Comparison of ENCODE assay signal across 21 mouse cellular contexts in genomic region chr17:31224591-31224990, GRCm38 (mm10). TPM values are rescaled to one million over a fixed set of nuclear protein-coding genes. Genes with fewer than 3 reads are reported as not detected.
DNase-seq lines count a peak whose midpoint lies in the region; ATAC-seq and TF ChIP-seq lines count a peak whose summit lies in the region.
"Had no signal": no experiment of that assay in that cellular context is flagged by ENCODE, and none has a peak within 500 bp of the region (broad histone marks: within the 10 kb centered on the region; RNA-seq: fewer than 3 reads in every experiment).

No protein-coding gene starts in this region.

- TF ChIP-seq CTCF in intestine, postnatal 0 days (IDR thresholded peaks at IDR 0.05; ENCODE audit: low read depth): no peak

- H3K4me3 ChIP-seq in intestine, postnatal 0 days (ENCODE audit: low read depth, low read length): no peak overlapping the region
- H3K4me3 ChIP-seq: forebrain, embryonic 10.5 days; gastrocnemius, adult 2 months; left cerebral cortex, adult 2 months; limb, embryonic 10.5 days had no signal

- no peak for ATAC-seq in intestine, postnatal 0 days
- ATAC-seq: forebrain, postnatal 0 days; midbrain, embryonic 16.5 days had no signal

- H3K36me3 ChIP-seq in intestine, postnatal 0 days (ENCODE audit: control insufficient read depth, insufficient read depth): no peaks in the 10 kb centered on the region
- H3K36me3 ChIP-seq: forebrain, embryonic 10.5 days; limb, embryonic 10.5 days had no signal

- H3K9me3 ChIP-seq in intestine, postnatal 0 days (ENCODE audit: control insufficient read depth): no peaks in the 10 kb centered on the region
- H3K9me3 ChIP-seq: forebrain, embryonic 10.5 days; limb, embryonic 10.5 days had no signal

- no peaks in the 10 kb centered on the region for H3K27me3 ChIP-seq in intestine, postnatal 0 days (replicated peaks; ENCODE audit: control insufficient read depth, insufficient read depth, low read length)

- WGBS in intestine, postnatal 0 days: 71% methylated on average over 8 of the region's 8 CpGs

- H3K4me1 ChIP-seq in intestine, postnatal 0 days (replicated peaks; ENCODE audit: control insufficient read depth, insufficient read depth, low read length): no peaks in the 10 kb centered on the region
- H3K4me1 ChIP-seq: forebrain, embryonic 10.5 days had no signal

- DNase-seq in 416B (ENCODE audit: low read depth): peak; percentile 81
- DNase-seq in B cell, adult 2 months: peak; percentile 42 to 49
- peak; percentile 64 for DNase-seq in induced T-regulatory cell, adult 2 months (ENCODE audit: low read depth)
- peak; percentile 46 for DNase-seq in thymus, postnatal 0 days (ENCODE audit: low spot score)
- DNase-seq in kidney, postnatal 25 days: no peak
- no peak for DNase-seq in cerebellum, adult 8-10 months
- DNase-seq: cerebellum, adult 2 months; forebrain, postnatal 0 days; gastrocnemius, adult 2 months; layer of hippocampus, adult 9-11 months; retina, postnatal 1 day; right cerebral cortex, postnatal 4 days had no signal

- H3K27ac ChIP-seq in intestine, postnatal 0 days (ENCODE audit: low read depth, low read length): no peak overlapping the region
- H3K27ac ChIP-seq: forebrain, embryonic 10.5 days; gastrocnemius, adult 2 months; left cerebral cortex, adult 2 months; limb, embryonic 10.5 days; liver, embryonic 14.5 days had no signal

- H3K4me2 ChIP-seq in intestine, postnatal 0 days (replicated peaks; ENCODE audit: low read depth): no peak overlapping the region

- no peak overlapping the region for H3K9ac ChIP-seq in intestine, postnatal 0 days (ENCODE audit: low read depth, low read length)
- H3K9ac ChIP-seq: forebrain, postnatal 0 days; liver, embryonic 14.5 days had no signal

RNA-seq across cellular contexts. Expression of gene Ubash3a, which starts 16.9 kb away (rescaled TPM):
- 66.8 and 75.0 TPM in 2 replicates for polyA plus RNA-seq in thymus, postnatal 0 days (2015; fragmentation: Nextera tagmentation; extraction: Ambion mirVana)
- not detected in 2 replicates for polyA plus RNA-seq in intestine, postnatal 0 days (2015; fragmentation: Nextera tagmentation; extraction: Ambion mirVana)
- polyA plus RNA-seq: cerebellum, adult 2 months; forebrain, postnatal 0 days; midbrain, embryonic 16.5 days had no signal

RNA-seq across cellular contexts. Expression of gene Tmprss3, which starts 25.8 kb away (rescaled TPM):
- 0.13 and 0.25 TPM in 2 replicates for polyA plus RNA-seq in thymus, postnatal 0 days (2015; fragmentation: Nextera tagmentation; extraction: Ambion mirVana)
- polyA plus RNA-seq in intestine, postnatal 0 days (2015; fragmentation: Nextera tagmentation; extraction: Ambion mirVana): 0.04 and 0.05 TPM in 2 replicates
- polyA plus RNA-seq: forebrain, embryonic 10.5 days; forebrain, postnatal 0 days; gonadal fat pad, adult 2 months; limb, embryonic 10.5 days; lung, postnatal 0 days; midbrain, embryonic 16.5 days had no signal

RNA-seq across cellular contexts. Expression of gene Rsph1, which starts 52.6 kb away (rescaled TPM):
- 0.90 and 1.2 TPM in 2 replicates for polyA plus RNA-seq in thymus, postnatal 0 days (2015; fragmentation: Nextera tagmentation; extraction: Ambion mirVana)
- 0.54 and 0.66 TPM in 2 replicates for polyA plus RNA-seq in intestine, postnatal 0 days (2015; fragmentation: Nextera tagmentation; extraction: Ambion mirVana)

RNA-seq across cellular contexts. Expression of gene Tff1, which starts 59.5 kb away (rescaled TPM):
- polyA plus RNA-seq in thymus, postnatal 0 days (2015; fragmentation: Nextera tagmentation; extraction: Ambion mirVana): 4.3 and 7.4 TPM in 2 replicates
- 39.4 and 174 TPM in 2 replicates for polyA plus RNA-seq in intestine, postnatal 0 days (2015; fragmentation: Nextera tagmentation; extraction: Ambion mirVana)
- polyA plus RNA-seq: cerebellum, adult 2 months; forebrain, embryonic 10.5 days; forebrain, postnatal 0 days; heart, embryonic 14.5 days; limb, embryonic 10.5 days; liver, embryonic 14.5 days; lung, postnatal 0 days; midbrain, embryonic 16.5 days had no signal

Comparison
In these comparisons a context has a peak if more than half of its experiments do, and no peak if none do; other contexts are left out.
1. DNase-seq: peak in 416B (single experiment), B cell, adult 2 months (2 of 2), induced T-regulatory cell, adult 2 months (single experiment) and thymus, postnatal 0 days (single experiment); none in kidney, postnatal 25 days (0 of 2) and cerebellum, adult 8-10 months (single experiment).
2. RNA of gene Ubash3a, which starts 16.9 kb away (polyA plus RNA-seq): 66.8 to 75.0 TPM in thymus, postnatal 0 days; not detected in intestine, postnatal 0 days; every median in the first group is over 10 times any median in the second.